Mouse (Mus musculus) neural tube, embryonic 15.5 days (tissue): ENCODE results near the gene Drg1. TPM values are rescaled to one million over a fixed set of nuclear protein-coding genes. Genes with fewer than 3 reads are reported as not detected.

Experiments used
- ATAC-seq: fragments of 200-750 bp; cut with Nextera tagmentation; 2 replicates; pipeline ENCODE4 v1.8.0; 2017; ENCODE audit warnings: mild to moderate bottlenecking, moderate TSS enrichment, moderate library complexity; ENCODE audit not compliant: low FRiP score
- H3K27ac ChIP-seq: fragments of 300-500 bp; sonication (generic); replicated peaks from 2 replicates; pipeline ENCODE4 v1.5.1; 2015; ENCODE audit warnings: mild to moderate bottlenecking, inconsistent platforms
- H3K27me3 ChIP-seq: fragments of 300-500 bp; sonication (generic); replicated peaks from 2 replicates; pipeline ENCODE4 v1.6.1; 2015; ENCODE audit warnings: inconsistent platforms
- H3K36me3 ChIP-seq: fragments of 300-500 bp; sonication (generic); 2 replicates; pipeline ENCODE4 v1.6.1; 2015; ENCODE audit warnings: inconsistent platforms
- H3K4me1 ChIP-seq: fragments of 300-500 bp; sonication (generic); 2 replicates; pipeline ENCODE4 v1.6.1; 2015; ENCODE audit warnings: inconsistent platforms
- H3K4me2 ChIP-seq: fragments of 300-500 bp; sonication (generic); 2 replicates; pipeline ENCODE4 v1.6.1; 2015; ENCODE audit warnings: inconsistent platforms, mild to moderate bottlenecking, moderate library complexity
- H3K4me3 ChIP-seq: fragments of 300-500 bp; sonication (generic); replicated peaks from 2 replicates; pipeline ENCODE4 v1.5.1; 2015; ENCODE audit warnings: mild to moderate bottlenecking, inconsistent platforms
- H3K9ac ChIP-seq: fragments of 300-500 bp; sonication (generic); replicated peaks from 2 replicates; pipeline ENCODE4 v1.6.1; 2015; ENCODE audit warnings: mild to moderate bottlenecking, inconsistent platforms
- H3K9me3 ChIP-seq: fragments of 300-500 bp; sonication (generic); replicated peaks from 2 replicates; pipeline ENCODE4 v1.6.1; 2016; ENCODE audit warnings: inconsistent platforms
- WGBS: fragments of 180-500 bp; shearing (Covaris S2); methylation state at CpG from one replicate; pipeline ENCODE4 v1.1.7; 2015; ENCODE audit warnings: mixed read lengths; 5-methylcytosine and 5-hydroxymethylcytosine counted together
- polyA plus RNA-seq: library from polyadenylated mRNA; unstranded; fragments of >200 nt; fragmentation: Nextera tagmentation; extraction: Ambion mirVana; gene quantifications from 2 replicates; pipeline ENCODE4 v1.2.1, GENCODE M21; 2015

The Drg1 gene
- polyA plus RNA-seq, 1 experiment from 2014 or later: 194 TPM

DNA sequence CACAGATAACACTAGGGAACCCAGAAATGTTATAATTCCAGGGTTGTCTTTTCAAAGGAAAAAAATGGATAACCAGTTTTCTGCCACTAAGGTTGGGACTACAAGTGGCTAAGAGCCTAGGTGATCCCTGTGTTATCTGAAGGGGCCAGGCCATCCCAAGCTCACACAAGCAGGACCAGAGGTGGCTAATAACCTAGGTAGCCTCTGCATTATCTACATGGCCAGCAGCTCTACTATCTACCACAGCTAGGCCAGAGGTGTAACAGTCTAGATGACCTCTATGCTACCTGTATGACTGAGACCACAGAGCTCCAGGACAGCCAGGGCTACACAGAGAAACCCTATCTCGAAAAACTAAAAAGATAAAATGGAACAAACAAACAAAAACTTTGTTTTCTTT is 6.7 kb downstream of the Drg1 start:
- 97% methylated on average over 1 of the region's 1 CpGs for WGBS
- no peak overlapping the region for H3K4me2 ChIP-seq

DNA sequence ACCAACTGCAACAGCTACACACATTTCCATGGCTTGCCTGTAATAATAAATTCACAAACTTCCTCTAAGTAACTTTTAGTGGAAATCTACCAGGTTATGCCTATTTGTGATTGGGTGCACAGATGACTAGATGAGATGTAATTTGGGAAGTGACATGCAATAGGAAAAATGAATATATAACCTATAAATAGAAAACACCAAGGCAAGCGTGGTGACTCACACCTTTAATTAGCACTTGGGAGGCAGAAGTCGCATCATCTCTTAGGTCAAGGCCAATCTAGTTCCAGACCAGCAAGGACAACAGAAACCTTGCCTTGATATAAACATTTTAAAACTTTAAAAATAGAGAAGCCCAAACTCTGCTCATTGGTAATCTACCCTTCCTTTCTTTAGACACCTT is 18.8 kb downstream of the Drg1 start:
- H3K4me2 ChIP-seq: no peak overlapping the region
- H3K27ac ChIP-seq: no peak overlapping the region
- no peaks in the 10 kb centered on the region for H3K4me1 ChIP-seq
- H3K27me3 ChIP-seq: no peaks in the 10 kb centered on the region
- WGBS: 96% methylated on average over 2 of the region's 2 CpGs
- H3K36me3 ChIP-seq: peaks cover 88% of the 10 kb centered on the region
- no peaks in the 10 kb centered on the region for H3K9me3 ChIP-seq
- H3K4me3 ChIP-seq: no peak overlapping the region
- H3K9ac ChIP-seq: no peak overlapping the region
- ATAC-seq: no peak

More for the DNA sequence above, 6.7 kb downstream of the Drg1 start:
- Histone ChIP-seq H3K4me3 (no peak overlapping the region), H3K9me3 (no peaks in the 10 kb centered on the region), H3K27me3 (no peaks in the 10 kb centered on the region), H3K9ac (no peak overlapping the region), H3K36me3 (peaks cover 68% of the 10 kb centered on the region), H3K27ac (no peak overlapping the region), H3K4me1 (peaks cover 17% of the 10 kb centered on the region)
- ATAC-seq: no peak

DNA sequence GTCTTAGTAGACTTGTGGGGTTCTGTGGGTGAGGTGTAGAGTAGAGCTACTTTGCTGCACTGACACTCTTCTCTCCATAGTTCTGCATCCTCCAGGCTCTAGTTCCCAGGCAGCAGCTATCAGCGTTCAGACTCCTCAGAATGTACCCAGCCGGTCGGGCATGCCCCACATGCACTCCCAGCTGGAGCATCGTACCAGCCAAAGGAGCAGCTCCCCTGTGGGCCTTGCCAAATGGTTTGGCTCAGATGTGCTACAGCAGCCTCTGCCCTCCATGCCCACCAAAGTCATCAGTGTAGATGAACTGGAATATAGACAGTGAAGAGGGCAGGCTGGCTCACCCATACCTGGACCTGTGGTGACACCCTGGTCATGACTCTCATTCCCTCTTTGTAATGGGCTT is 22.4 kb downstream of the Drg1 start:
- H3K4me1 ChIP-seq: no peaks in the 10 kb centered on the region
- H3K27ac ChIP-seq: no peak overlapping the region
- ATAC-seq: no peak
- H3K4me3 ChIP-seq: no peak overlapping the region
- 72% methylated on average over 4 of the region's 4 CpGs for WGBS
- no peaks in the 10 kb centered on the region for H3K9me3 ChIP-seq
- no peak overlapping the region for H3K4me2 ChIP-seq
- no peak overlapping the region for H3K9ac ChIP-seq
- H3K36me3 ChIP-seq: peaks cover 88% of the 10 kb centered on the region
- no peaks in the 10 kb centered on the region for H3K27me3 ChIP-seq

DNA sequence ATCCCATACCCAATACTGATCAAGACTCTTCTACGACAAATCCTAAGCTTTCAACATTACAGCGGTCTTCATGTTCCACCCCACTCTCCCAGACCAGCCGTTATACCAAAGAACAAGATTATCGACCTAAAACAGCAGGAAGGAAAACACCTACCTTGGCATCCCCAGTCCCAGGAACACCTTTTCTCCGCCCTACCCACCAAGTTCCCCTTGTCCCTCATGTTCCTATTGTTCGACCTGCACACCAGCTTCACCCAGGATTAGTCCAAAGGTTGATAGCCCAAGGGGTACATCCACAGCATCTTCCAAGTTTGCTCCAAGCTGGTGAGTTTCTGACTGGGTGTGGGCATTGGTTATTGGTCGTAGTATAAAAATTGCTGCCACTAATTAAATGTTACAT is 23.8 kb downstream of the Drg1 start:
- Histone ChIP-seq H3K36me3 (peaks cover 87% of the 10 kb centered on the region), H3K4me3 (no peak overlapping the region), H3K27me3 (no peaks in the 10 kb centered on the region), H3K4me1 (no peaks in the 10 kb centered on the region), H3K4me2 (no peak overlapping the region), H3K9me3 (no peaks in the 10 kb centered on the region), H3K27ac (no peak overlapping the region), H3K9ac (no peak overlapping the region)
- WGBS: 92% methylated on average over 7 of the region's 7 CpGs
- ATAC-seq: no peak

DNA sequence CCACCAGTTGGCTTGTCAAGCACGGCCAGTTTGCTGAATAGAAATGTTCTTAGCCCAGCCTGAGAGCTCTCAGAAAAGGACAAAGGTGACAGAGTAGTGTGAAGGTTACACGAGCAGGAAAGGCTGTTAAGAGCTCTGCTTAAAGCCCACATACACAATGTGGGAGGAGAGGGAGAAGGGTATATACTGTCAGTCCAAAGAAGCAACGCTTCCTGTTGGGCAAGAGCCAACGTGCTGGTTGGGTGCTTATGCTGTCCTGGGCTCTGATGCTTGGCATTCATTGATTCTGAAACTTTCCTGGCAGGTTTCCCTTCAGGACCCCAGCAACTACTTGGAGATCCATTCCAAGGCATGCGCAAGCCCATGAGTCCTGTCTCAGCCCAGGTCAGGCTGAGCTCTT is 30.9 kb downstream of the Drg1 start:
- H3K9ac ChIP-seq: no peak overlapping the region
- no peaks in the 10 kb centered on the region for H3K27me3 ChIP-seq
- H3K4me1 ChIP-seq: no peaks in the 10 kb centered on the region
- no peak overlapping the region for H3K4me3 ChIP-seq
- H3K9me3 ChIP-seq: no peaks in the 10 kb centered on the region
- no peak overlapping the region for H3K27ac ChIP-seq
- H3K36me3 ChIP-seq: peaks cover 88% of the 10 kb centered on the region
- WGBS: 86% methylated on average over 5 of the region's 5 CpGs
- no peak overlapping the region for H3K4me2 ChIP-seq
- ATAC-seq: no peak

DNA sequence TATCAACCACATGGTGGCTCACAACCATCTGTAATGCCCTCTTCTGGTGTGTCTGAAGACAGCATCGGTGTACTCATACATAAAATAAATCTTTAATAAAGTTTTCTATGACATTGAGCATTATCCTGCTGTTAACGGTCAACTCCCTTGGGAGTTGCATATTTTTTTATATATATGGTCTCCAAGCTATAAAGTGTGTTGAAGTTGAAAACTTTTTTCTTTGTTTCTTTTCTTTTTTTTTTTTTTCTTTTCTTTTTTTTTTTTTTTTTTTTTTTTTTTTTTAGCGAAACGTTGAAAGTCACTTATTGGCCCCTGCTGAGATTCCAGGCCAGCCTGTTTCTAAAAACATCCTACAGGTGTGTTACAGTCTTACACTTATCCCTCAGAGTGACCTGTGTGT is 32.5 kb downstream of the Drg1 start:
- ATAC-seq: no peak
- 89% methylated on average over 4 of the region's 4 CpGs for WGBS

DNA sequence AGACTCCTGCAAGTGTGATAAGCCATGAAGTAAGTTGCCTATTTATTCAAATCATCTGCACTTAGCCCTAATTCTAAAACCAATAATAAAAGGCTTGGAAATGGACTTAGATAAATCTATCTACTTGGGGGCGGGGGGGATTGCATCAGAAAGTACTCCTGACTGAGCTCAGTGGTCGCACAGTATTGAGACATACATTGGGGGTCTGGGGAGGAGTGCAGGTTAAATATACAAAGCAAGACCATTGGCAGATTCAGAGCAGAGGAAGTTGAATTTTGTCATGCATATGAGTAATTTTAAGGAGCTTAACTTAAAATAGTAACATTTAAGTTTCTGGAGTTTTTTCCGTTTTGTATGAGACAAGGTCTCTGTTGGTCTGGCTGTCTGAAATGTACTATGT is 34.0 kb downstream of the Drg1 start:
- peaks cover 81% of the 10 kb centered on the region for H3K36me3 ChIP-seq
- H3K9me3 ChIP-seq: no peaks in the 10 kb centered on the region
- H3K4me2 ChIP-seq: no peak overlapping the region
- H3K4me1 ChIP-seq: no peaks in the 10 kb centered on the region
- ATAC-seq: no peak
- no peaks in the 10 kb centered on the region for H3K27me3 ChIP-seq
- H3K4me3 ChIP-seq: no peak overlapping the region
- 98% methylated on average over 3 of the region's 3 CpGs for WGBS
- no peak overlapping the region for H3K9ac ChIP-seq
- no peak overlapping the region for H3K27ac ChIP-seq

More for the DNA sequence above, 32.5 kb downstream of the Drg1 start:
- Histone ChIP-seq H3K27me3 (no peaks in the 10 kb centered on the region), H3K4me1 (no peaks in the 10 kb centered on the region), H3K9ac (no peak overlapping the region), H3K27ac (no peak overlapping the region), H3K36me3 (peaks cover 87% of the 10 kb centered on the region), H3K9me3 (no peaks in the 10 kb centered on the region), H3K4me3 (no peak overlapping the region), H3K4me2 (no peak overlapping the region)

DNA sequence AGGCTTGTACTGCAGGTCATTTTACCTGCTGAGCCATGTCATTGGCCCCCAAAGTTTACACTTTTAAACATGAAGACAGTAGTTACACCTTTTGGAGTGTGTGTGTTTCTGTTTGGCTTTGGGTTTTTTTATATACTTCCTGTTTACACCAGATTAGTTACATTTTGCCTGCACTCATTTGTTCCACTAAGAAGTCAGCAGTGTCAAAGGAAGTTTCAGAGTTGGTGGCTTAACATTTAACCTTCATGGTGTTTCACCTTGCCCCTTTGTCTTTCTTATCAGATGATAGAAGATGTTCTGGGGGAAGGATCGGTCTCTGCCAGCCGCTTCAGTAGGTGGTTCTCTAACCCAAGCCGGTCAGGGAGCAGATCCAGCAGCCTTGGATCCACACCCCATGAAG is 39.1 kb downstream of the Drg1 start:
- ATAC-seq: no peak
- Histone ChIP-seq H3K4me1 (no peaks in the 10 kb centered on the region), H3K9me3 (no peaks in the 10 kb centered on the region), H3K27me3 (no peaks in the 10 kb centered on the region), H3K4me2 (no peak overlapping the region), H3K9ac (no peak overlapping the region), H3K27ac (no peak overlapping the region), H3K36me3 (peaks cover 77% of the 10 kb centered on the region), H3K4me3 (no peak overlapping the region)
- WGBS: 96% methylated on average over 3 of the region's 3 CpGs

DNA sequence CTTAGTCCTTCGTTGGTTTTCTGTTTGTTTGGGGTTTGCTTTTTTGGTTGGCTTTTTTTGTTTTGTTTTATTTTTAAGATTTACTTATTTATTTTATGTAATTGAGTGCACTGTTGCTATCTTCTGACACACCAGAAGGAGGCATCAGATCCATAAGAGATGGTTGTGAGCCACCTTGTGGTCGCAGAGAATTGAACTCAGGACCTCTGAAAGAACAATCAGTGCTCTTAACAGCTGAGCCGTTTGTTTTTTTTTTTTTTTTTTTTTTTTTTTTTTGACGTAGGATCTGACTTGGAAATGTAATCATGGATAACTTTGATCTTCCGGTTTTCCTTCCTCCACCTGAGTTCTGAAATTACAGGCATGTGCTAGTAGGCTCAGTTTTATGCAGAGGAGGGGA is 43.1 kb downstream of the Drg1 start:
- H3K27me3 ChIP-seq: no peaks in the 10 kb centered on the region
- peaks cover 73% of the 10 kb centered on the region for H3K36me3 ChIP-seq
- no peak overlapping the region for H3K9ac ChIP-seq
- H3K4me1 ChIP-seq: no peaks in the 10 kb centered on the region
- no peak overlapping the region for H3K4me2 ChIP-seq
- no peak overlapping the region for H3K4me3 ChIP-seq
- H3K9me3 ChIP-seq: no peaks in the 10 kb centered on the region
- WGBS: 84% methylated on average over 5 of the region's 5 CpGs
- ATAC-seq: no peak
- no peak overlapping the region for H3K27ac ChIP-seq

DNA sequence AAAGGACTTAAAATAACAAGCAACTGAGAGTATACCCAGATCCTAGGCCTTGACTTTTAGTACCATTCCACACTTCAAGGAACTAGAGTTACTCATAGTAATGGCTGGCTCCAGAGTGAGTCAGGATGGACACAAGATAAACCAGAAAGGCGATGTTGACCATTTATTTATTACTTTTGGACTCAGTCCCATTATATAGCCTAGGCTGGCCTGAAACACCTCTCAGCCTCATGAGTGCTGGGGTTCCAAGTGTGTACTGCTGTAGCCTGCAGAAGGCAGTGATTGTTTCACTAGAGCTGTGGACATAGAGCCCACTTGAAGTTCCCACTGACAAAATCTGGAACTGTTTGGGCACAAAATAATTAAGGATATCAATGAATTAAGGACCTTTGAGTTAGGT is 53.7 kb downstream of the Drg1 start:
- H3K4me2 ChIP-seq: no peak overlapping the region
- ATAC-seq: no peak
- no peak overlapping the region for H3K9ac ChIP-seq
- no peak overlapping the region for H3K27ac ChIP-seq
- no peak overlapping the region for H3K4me3 ChIP-seq
- no peaks in the 10 kb centered on the region for H3K9me3 ChIP-seq
- peaks cover 49% of the 10 kb centered on the region for H3K36me3 ChIP-seq
- WGBS: 85% methylated on average over 1 of the region's 1 CpGs
- H3K4me1 ChIP-seq: no peaks in the 10 kb centered on the region
- H3K27me3 ChIP-seq: no peaks in the 10 kb centered on the region

DNA sequence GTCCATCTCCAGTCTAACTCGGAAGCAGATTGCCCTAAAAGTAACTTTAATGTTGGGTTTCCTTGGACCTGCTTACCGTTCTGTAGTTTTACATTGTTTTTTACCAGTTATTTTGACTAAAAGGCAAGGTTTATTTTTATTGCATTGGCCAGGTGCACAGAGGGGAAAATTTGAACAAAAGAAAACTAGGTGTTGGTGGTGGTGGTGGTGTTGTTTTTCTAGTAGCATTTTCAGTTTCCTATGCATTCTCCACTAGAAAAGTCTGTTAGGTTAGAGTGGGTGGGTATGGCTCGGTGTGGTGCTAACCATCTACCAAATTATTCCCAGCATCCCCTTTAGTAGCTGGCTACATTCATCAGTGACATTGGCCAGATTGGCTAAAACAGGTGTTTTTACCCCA is 59.4 kb downstream of the Drg1 start:
- Histone ChIP-seq H3K27ac (no peak overlapping the region), H3K27me3 (no peaks in the 10 kb centered on the region), H3K4me3 (no peak overlapping the region), H3K36me3 (peaks cover 35% of the 10 kb centered on the region), H3K4me2 (no peak overlapping the region), H3K9me3 (no peaks in the 10 kb centered on the region), H3K4me1 (peaks cover 11% of the 10 kb centered on the region), H3K9ac (no peak overlapping the region)
- ATAC-seq: no peak
- 94% methylated on average over 3 of the region's 3 CpGs for WGBS

DNA sequence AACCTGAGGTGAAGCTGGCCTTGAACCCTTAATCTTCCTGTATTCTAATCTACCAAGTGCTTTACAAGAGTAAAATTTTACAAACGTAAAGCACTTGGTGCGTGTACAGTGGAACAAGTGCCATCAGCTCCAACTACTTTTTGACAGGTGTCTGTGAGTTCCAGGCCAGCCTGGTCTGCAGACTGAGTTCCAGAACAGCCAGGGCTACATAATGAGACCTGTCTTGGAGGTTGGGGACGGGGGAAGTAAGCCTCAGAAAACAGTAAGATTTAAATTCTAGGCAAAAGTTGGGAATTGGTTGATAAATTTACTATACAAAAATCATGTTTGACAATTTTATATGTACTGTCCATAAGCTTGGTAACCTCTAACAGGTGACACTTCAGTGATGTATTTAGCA is 61.0 kb downstream of the Drg1 start:
- Histone ChIP-seq H3K9me3 (no peaks in the 10 kb centered on the region), H3K4me2 (no peak overlapping the region), H3K4me3 (no peak overlapping the region), H3K27ac (no peak overlapping the region), H3K27me3 (no peaks in the 10 kb centered on the region), H3K4me1 (peaks cover 11% of the 10 kb centered on the region), H3K9ac (no peak overlapping the region), H3K36me3 (peaks cover 35% of the 10 kb centered on the region)
- no peak for ATAC-seq
- WGBS: 92% methylated on average over 3 of the region's 3 CpGs

DNA sequence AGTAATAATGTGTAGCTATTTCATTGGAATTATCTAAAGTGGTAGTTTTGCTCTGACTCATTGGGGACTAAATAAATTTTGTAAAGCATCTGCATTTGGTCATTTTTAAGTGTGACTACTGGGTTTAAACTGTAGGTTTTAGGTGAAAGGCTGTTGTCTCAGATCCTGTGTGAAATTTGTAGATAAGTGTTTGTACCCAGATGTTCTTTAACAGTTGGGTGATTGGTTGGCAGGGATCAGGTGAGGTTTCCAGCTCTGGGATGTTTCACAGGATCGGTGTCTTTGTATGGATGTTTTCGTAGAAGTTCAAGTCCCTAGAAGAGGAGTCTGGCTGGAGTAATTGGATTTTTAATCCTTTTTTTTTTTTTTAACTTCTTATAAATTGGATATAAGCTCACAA is 62.4 kb downstream of the Drg1 start:
- WGBS: 88% methylated on average over 2 of the region's 2 CpGs
- no peaks in the 10 kb centered on the region for H3K9me3 ChIP-seq
- H3K4me1 ChIP-seq: peaks cover 11% of the 10 kb centered on the region
- 0 out of 2 replicates have a peak overlapping the region, but pooled peaks have one; percentile 40 for H3K4me3 ChIP-seq
- peak overlapping the region; percentile 47 for H3K4me2 ChIP-seq
- no peak overlapping the region for H3K9ac ChIP-seq
- no peaks in the 10 kb centered on the region for H3K27me3 ChIP-seq
- peaks cover 29% of the 10 kb centered on the region for H3K36me3 ChIP-seq
- no peak overlapping the region for H3K27ac ChIP-seq
- no peak for ATAC-seq
